Mouse (Mus musculus) gastrocnemius, postnatal 10 days (tissue): ENCODE results near the gene Crocc. TPM values are rescaled to one million over a fixed set of nuclear protein-coding genes. Genes with fewer than 3 reads are reported as not detected.

Experiments used
- DNase-seq: peaks from one replicate; pipeline ENCODE4 v3.0.0; 2021; ENCODE audit warnings: mixed read lengths
- total RNA-seq, 2 experiments: library from RNA; stranded (reverse); gene quantifications; 2 replicates each; pipeline ENCODE4 v1.2.3; 2021

Crocc gene
- total RNA-seq, 2 experiments from 2014 or later: 3.8 to 9.3 TPM

- DNase-seq: peak; percentile 71
Observed at GRCm38 (mm10) chr4:141020811-141021613, 39.3 kb downstream of the Crocc start.

GRCm38 (mm10) chr4:141020220-141020619, 40.1 kb downstream of the Crocc start:
- DNase-seq: no peak

GRCm38 (mm10) chr4:141017657-141018436, 42.5 kb downstream of the Crocc start:
- no peak for DNase-seq

GRCm38 (mm10) chr4:141016311-141016710, 44.0 kb downstream of the Crocc start:
- no peak for DNase-seq

- no peak for DNase-seq
Observed at GRCm38 (mm10) chr4:141015356-141015755, 45.0 kb downstream of the Crocc start.

- no peak for DNase-seq
Observed at GRCm38 (mm10) chr4:141014856-141015255, 45.5 kb downstream of the Crocc start.

- no peak for DNase-seq
Observed at GRCm38 (mm10) chr4:141014114-141014513, 46.2 kb downstream of the Crocc start.

- DNase-seq: no peak
Observed at GRCm38 (mm10) chr4:141012558-141012957, 47.8 kb downstream of the Crocc start.

- peak; percentile 58 for DNase-seq
Observed at GRCm38 (mm10) chr4:141011556-141012328, 48.6 kb downstream of the Crocc start.

- no peak for DNase-seq
Observed at GRCm38 (mm10) chr4:141010941-141011429, 49.4 kb downstream of the Crocc start.

- no peak for DNase-seq
Observed at GRCm38 (mm10) chr4:141010526-141010925, 49.8 kb downstream of the Crocc start.

- DNase-seq: no peak
Observed at GRCm38 (mm10) chr4:141010118-141010517, 50.2 kb downstream of the Crocc start, which contains the start of gene Mfap2. TSS of gene Mfap2 (plus strand) at chr4:141010418.

GRCm38 (mm10) chr4:141008028-141008427, 52.3 kb downstream of the Crocc start:
- no peak for DNase-seq

GRCm38 (mm10) chr4:141005983-141006382, 54.4 kb downstream of the Crocc start:
- peak; percentile 65 for DNase-seq

GRCm38 (mm10) chr4:140996812-140997211, 63.5 kb downstream of the Crocc start:
- no peak for DNase-seq

- DNase-seq: no peak
Observed at GRCm38 (mm10) chr4:140995811-140996210, 64.5 kb downstream of the Crocc start.

GRCm38 (mm10) chr4:140993846-140994245, 66.5 kb downstream of the Crocc start:
- DNase-seq: no peak

- DNase-seq: no peak
Observed at GRCm38 (mm10) chr4:140992215-140992614, 68.1 kb downstream of the Crocc start.

- no peak for DNase-seq
Observed at GRCm38 (mm10) chr4:140989447-140989846, 70.9 kb downstream of the Crocc start.

- no peak for DNase-seq
Observed at GRCm38 (mm10) chr4:140988706-140989290, 71.6 kb downstream of the Crocc start.

- DNase-seq: no peak
Observed at GRCm38 (mm10) chr4:140987476-140987875, 72.9 kb downstream of the Crocc start.
